Mouse (Mus musculus): ENCODE measurements at regions not wholly inside any gene's neighbourhood (a gene's known extent, or its start where the extent isn't known, plus 50 kb on each side); places are given as distances from the start of the nearest gene placed in this dataset.

DNA sequence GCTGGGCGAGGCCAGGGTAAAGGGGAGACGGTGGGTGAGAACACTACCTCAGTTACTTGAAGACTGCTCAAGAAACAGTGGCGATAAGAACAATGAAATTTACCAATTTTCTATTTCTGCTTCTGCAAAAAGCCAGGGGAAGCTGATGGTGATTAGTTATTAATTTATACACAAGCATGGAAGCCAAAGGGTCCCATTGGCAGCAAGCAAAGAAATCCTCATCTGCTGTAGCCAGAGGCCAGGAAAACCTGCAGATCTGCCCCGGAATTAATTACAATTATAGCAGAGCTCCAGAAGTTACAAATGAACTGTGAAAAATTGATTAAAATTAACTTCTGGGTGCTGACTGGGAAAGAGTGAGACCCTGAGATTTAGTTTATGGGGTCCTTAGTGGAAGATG, 506.2 kb upstream of the Rgma start:
- DNase-seq (ENCODE audit: low spot score in 2 of 2) = no peak

DNA sequence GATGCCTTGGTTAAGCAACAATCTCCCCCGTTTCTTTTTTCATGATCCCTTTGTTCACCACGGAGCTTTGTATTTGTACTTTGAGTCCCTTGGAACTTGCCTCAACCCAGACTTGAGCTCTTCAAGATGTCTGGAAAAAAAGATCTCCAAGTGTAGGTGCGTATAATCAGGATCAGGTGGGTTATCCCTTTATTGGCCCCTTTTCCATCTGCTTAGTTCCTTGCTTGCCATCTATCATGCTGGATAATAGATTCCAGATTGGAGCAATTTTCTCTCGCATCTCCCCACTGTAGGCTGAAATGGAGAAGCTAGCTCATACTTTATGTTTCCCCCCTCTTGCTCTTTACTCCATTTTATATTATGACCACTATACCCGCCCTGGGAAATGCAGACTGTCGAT, 474.5 kb upstream of the Rgma start:
- DNase-seq (ENCODE audit: low spot score in 2 of 2) = no peak

DNA sequence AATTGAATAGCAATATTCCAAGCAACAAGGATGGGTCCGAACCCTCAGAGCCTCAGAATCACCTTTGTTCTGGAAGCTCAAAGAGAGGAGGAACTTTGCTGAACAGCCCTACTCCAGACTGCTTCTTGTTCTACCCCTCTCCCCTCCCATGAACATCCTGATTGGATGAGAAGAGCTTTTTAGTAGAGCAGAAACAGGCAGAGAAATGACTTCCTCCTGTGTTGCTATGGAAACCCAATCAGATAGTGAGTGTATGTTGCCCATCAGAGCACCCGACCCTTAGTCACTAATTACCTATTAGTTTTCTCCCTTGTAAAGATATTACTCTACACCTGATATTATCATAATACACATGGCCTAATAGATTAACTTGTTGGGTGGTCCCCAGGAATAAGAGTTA, 469.4 kb upstream of the Rgma start:
- DNase-seq (ENCODE audit: low spot score in 2 of 2) = no peak

DNA sequence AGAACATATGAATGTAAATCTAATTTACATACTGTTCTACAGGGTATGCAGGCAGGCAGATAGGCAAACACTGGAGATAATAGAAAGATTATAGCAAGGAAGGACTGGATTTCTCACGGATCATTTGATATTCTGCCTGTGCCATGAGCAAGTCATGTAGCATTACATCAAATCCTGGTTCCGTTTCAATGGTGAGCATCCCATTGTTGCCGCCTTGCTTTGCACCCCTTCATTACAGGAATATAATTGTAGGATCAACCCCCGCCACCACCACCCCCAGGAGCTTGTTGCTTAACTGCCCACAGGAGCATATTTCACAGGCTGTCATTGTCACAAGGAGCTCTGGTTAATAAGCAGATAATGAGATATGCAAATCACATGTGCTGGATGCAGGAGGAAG, 468.8 kb upstream of the Rgma start:
- no peak for DNase-seq (ENCODE audit: low spot score in 2 of 2)

DNA sequence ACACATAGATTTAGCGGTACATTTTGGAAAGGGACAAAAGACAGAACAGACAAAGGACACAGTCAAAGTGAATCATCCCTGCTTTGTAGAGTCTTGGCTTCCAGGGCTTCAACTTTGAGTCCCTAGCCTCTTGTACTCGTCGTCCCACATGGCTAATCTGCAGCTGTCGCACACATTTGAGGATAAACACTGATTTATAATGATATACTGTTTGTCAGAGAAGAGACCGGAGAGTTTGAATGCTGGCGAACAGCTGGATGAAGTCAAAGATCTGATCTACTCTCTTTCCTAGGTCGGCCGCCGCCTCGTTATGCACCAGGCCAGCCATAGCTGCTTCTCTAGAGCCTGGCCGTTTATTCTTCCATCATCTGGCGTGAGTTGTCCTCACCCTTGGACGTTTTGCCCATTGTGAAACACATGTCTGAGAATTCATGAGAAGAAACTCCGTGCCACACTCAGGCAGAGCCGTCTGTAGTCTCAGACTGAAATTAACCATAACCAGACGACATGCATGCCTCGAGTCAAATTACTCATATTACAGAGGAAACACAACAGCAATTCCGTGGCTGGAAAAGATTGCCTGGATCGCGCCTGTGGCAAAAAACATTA, 448.4 kb upstream of the Rgma start:
- DNase-seq (ENCODE audit: low spot score in 2 of 2) = no peak

DNA sequence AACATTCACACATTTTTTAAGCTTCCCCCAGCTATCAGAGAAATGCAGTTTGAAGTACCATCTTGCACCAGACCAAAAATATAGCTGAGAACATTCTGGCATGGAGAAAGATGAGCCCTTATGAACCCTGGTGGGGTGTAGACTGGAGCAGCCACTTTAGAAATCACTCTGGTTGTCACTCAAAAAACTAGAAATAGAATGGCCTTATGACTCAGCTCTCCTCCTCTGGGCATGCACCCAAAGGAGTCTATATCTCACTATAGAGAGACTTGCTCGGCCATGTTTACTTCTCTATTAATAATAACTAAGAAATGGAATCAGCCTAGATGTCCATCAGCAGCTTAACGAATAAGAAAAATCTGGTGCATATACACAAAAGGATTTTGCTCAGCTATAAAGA, 436.5 kb upstream of the Rgma start:
- DNase-seq (ENCODE audit: low spot score in 2 of 2) = no peak

DNA sequence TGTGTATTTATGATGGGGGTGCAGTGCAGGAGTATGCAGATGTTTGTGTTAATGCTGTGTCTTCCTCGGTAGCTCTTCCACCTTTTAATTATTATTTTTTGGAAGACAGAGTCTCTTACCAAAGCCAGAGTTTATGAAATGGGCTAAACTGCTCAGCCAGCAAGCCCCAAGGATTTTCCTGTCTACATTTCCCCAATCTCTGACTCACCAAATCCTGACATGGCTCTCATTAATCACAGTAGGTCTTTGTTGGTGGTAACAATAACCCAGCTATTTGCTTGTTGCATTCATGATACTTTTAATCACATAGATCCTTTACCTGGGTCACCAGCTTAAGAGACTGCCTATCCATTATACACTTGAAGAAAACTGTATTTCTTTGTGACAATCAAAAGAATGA, 427.8 kb upstream of the Rgma start:
- no peak for DNase-seq (ENCODE audit: low spot score in 2 of 2)

DNA sequence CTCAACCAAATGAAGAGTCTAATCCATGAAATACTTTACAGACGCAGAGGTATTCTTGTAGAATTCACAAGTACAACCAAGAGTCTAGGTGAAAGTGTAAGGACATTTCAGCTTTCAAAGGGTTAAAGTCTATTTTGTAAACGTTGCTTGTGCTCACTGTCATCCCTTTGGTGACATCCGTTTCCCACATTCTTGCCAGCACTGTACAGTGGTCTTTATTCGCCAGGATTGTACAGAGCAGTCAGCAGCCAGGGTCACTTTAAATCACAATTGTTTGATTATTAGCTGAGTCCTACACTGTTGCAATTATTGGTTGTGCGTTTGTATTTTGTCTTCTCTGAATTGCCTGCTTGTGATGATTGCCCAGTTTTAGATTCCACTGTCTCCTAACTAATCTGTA, 427.3 kb upstream of the Rgma start:
- DNase-seq (ENCODE audit: low spot score in 2 of 2) = no peak

DNA sequence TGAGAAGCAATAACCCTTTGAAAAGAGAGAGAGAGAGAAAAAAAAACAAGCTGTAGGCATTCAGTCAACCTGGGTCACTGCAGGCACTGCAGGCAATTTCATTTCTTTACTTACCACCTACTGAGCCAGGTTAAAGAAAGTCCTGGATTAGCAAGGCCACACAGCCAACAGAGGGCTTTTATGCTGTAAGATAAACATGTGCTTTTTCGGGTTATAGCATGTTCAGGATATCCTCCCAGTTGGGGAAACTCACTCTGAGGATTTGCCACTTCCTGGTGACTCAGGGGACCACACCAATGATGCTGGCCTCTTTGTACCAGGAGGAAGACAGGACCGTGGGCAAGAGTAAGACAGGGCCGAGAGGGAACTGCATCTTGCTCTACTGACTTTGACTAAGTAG, 426.6 kb upstream of the Rgma start:
- DNase-seq (ENCODE audit: low spot score in 2 of 2) = no peak

DNA sequence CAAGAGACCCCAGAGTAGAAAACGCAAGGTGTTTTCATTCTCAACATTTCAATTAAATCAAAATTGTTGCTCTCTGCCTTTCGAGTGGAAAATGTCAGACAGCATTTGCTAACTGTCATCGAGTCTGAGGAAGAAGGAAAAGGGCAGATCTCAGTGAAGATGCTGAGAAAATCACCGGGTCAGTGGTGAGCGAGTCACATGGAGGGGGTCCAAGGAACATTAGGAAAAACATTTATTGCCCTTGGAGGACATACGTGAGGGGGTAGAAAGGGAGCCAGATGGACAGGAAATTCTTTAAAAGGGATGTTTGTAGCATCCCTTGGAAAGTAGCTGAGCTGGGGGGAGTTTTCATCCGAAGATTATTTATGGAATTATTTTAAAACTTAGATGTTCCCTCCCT, 425.4 kb upstream of the Rgma start:
- no peak for DNase-seq (ENCODE audit: low spot score in 2 of 2)

DNA sequence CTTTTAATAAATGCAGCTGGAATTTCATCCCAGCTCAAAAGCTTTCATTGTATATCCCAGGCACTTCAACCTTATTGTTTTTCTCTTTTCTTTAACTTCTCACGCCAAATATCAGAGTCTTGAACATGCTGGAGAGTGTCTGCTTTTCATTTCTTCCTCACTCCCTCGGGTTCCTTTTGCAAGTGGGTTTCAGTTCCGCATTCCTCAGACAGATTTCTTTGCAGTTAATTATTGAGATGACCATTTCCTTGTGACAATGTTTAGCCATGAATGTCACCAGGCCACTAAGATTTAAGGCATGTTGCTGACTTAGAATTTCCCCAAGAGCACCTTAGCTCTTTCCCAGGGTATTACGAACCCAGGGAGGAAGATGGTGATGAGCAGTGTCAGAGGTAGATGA, 417.6 kb upstream of the Rgma start:
- DNase-seq (ENCODE audit: low spot score in 2 of 2) = no peak

DNA sequence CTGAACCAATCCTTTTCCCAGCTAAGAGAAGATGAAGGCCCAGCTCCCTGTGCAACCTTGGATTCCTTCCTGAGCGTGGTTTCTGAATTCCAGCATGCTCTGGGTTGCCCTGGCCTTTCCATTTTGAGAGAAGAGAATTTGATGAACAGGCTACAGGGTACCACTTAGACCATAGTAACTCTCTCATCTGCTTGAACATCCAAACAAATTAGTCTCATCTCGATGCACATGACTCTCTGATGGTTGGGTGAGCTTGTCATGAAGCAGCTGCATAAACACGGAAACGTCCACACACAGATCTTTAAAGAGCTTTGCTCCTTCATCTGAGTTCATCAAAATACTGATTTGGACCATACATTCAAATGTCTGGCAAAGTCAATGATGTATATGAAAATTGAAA, 414.0 kb upstream of the Rgma start:
- DNase-seq (ENCODE audit: low spot score in 2 of 2) = no peak

DNA sequence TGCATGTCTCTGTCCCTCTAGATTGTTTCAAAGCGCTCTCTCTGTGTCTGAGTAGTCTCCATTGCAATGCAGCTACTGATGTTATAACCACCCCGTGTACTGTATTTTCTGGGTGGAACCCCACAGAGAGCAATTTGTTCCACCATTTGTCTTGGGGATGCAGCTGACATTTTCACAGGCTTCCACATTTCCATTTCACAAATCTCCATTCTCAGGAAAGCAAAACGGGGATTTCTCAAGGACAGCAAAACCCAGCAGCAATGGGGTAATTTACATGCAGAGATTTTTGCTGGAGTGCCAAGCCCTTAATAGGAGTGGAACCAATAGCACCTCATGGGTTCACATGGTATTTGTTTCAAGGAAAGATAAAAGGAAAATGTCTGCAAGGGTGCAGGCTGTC, 412.5 kb upstream of the Rgma start:
- DNase-seq (ENCODE audit: low spot score in 2 of 2) = no peak

DNA sequence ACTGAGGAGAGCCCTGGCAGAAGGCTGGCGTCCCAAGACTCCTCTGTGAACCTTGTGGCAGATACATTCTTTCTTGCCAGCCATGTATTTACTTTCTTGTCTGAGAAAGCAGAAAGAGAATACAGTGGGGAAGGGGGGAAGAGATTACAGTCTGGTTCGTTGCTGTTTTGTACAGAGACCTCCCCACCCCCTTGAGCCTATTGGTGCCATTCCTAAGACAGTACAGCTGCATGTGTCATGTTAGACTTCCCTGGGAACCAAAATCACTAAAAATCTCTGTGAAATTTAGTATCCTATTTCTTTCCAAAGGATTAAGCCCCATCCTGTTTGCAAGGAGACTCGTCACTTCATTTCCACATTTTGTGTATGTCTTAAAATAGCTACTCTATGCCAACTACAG, 411.4 kb upstream of the Rgma start:
- DNase-seq (ENCODE audit: low spot score in 2 of 2) = no peak

DNA sequence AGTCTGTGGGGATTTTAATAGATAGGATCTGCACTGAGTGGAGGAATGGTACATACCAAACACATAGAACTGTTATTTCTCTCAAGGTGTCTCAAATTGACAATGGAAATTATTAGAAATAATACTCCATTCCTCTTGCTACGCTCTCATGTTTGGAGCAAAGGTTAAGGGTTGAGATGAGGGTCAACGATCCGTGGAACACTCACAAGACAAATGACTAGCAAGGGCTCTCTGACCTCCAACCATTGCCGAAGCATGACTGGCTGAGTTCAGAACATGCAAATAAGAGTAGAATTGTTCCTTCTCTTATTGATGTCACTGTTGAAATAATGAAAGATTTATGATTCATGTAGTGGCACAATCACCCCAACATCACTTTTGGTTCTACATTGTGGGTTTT, 407.1 kb upstream of the Rgma start:
- no peak for DNase-seq (ENCODE audit: low spot score in 2 of 2)

DNA sequence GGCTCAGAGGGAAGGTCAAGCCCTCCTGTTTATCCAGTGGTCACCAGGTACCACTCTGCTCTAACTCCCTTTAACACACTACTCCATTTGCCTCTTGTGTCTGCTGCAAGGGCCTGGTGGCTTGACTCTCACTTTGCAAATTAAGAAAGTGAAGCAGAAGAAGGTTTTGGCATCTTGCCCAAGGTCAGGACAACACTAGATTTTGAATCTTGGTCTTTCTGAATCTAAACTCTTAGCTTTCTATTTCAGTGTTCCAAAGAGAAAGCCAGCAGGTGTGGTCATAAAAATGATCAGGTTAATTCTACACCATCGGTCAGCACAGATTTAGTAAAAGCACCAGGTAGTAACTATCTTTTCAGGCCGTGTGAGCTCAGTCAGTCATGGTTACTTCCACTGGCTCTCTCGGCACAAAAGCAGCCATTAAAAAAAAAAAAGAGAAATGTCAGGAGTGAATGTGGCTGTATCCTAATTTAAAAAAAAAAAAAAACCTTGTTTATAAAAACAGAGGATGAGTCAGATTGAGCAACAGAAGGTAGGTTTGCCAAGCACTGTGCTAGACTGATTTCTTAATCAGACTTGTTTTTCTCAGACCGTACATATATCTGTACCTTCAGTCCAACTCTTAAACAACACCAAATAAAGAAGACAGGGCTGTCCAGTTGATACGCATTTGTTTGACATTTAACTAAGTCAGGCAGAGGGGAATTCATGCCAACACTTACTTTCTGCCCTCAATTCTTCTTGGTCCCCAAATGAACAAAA, 403.6 kb upstream of the Rgma start:
- no peak for DNase-seq (ENCODE audit: low spot score in 2 of 2)

DNA sequence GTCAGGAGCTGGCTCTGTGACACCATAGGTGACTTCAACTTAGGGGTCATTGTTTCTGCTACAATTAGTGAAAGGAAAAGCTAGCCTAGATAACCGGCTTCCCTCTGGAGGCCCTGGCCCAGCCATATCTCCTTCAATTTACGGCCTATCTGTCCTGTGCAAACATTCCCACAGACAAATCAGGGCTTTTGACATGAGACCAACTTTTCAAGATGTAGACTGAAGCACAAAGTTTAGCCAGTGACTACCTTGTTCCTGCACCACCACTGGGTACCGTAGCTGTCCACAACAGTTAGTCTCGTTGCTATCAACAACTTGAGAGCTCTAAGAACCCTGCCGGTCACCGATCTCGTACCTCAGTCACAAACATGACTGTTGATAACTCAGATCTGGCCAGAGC, 402.9 kb upstream of the Rgma start:
- no peak for DNase-seq (ENCODE audit: low spot score in 2 of 2)

DNA sequence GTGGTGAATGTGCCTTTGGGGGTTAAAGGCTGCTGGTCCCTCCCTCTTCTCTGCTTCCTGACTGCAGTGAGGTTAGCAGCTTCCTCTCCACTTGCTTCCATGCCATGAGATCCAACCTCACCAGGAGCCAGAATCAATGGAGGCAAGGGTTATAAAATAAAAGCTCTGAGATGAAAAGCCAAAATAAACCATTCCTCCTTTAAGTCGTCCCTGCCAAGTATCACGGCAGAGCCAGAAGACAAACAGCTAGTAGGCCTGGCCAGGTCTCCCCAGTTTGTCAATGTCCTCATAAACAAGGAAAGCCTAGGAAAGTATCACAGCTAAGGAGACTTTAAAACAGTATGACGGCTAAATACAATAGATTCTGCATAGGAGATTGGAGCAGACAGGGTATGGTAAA, 401.5 kb upstream of the Rgma start:
- DNase-seq (ENCODE audit: low spot score in 2 of 2) = no peak

DNA sequence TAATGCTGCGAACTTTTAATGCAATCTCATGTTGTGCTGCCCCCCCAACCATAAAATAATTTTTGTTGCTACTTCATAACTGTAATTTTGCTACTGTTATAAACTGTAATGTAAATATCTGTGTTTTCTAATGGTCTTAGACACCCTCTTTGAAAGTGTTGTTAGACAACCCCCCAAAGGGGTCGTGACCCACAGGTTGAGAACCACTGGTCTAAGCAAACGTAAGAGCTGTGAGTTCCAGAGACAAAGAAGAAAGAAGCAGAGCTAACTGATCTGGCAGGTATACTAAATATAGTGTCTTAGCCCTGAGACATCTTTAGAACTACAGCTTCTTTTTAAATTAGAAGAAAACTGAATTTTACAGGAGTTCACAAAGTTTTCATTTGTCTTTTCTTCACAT, 400.9 kb upstream of the Rgma start:
- no peak for DNase-seq (ENCODE audit: low spot score in 2 of 2)

DNA sequence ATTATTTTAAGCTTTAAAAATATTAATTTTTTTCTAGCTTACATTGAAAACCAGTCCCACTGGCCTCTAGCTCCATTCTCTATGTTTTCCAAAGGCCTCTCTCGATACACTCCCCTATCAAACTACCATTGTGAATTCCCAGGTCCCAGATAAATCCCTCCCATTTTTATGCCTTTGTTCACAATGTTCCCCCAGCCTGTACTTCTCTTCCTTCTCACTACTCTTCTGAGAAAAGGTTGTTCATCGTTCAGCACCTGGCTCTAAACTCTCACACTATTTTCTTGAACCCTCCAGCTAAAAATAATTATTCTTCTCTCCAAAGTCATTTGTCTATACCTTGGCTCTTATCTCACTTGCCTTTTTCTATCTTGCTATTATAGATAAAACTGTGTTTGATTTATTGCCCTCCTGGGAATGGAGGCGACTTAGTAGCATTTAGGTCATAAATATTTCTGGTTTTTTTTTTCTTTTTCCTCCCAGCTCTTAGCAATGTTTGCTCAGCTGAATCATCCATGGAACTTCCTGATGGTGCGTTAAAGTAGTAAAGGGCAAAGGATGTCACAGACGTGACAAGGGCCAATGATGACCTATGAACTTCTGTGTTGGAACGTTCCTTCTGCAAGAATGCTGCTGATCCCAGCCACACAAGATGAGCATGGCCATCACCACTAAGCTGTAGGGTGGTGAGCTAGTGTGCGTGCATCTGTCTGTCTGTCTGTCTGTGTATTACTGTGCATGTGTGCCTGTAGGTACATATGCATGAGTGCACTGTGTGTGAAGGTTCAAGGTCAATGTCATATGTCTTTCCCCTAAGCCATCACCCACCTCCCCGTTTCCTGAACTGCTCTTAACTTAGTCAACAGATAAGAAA, 384.5 kb upstream of the Rgma start:
- DNase-seq (ENCODE audit: low spot score in 2 of 2) = no peak

DNA sequence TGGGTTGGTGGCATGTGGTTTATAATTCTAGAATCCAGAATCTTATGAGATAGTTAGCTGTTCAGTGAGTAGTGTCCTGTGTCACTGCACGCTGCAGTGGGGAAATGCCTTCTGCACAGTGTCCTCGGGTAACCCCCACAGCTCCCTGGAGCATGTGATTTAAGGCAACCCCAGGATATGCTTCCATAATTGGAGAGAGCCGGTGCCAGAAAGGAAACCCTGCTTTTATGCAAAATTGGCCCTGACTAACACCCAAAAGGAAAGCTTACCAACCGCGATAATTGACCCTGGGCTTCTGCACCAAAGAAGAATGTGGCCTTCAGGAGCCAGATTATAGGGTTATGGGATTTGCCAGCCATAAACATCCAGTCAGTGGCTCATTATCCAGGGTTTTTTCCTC, 376.9 kb upstream of the Rgma start:
- DNase-seq (ENCODE audit: low spot score in 2 of 2) = no peak

DNA sequence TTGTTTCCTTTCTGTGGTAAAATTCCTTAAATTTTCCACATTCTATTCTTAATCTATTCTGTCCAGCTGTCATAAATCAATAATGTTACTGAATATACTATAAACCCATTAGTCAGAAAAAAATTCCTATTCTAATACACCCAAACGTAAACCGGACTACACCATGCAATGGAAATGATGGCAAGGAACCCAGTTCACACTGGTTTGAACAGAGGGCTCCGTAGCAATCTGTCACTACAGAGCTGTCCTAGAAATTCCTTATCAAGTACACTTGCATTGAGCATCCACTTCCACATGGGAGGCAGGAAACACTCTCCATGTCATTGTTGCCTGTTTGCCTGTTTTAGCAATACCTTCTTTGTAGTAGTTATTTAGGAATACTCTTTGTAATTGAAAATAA, 356.2 kb upstream of the Rgma start:
- DNase-seq (ENCODE audit: low spot score in 2 of 2) = no peak

DNA sequence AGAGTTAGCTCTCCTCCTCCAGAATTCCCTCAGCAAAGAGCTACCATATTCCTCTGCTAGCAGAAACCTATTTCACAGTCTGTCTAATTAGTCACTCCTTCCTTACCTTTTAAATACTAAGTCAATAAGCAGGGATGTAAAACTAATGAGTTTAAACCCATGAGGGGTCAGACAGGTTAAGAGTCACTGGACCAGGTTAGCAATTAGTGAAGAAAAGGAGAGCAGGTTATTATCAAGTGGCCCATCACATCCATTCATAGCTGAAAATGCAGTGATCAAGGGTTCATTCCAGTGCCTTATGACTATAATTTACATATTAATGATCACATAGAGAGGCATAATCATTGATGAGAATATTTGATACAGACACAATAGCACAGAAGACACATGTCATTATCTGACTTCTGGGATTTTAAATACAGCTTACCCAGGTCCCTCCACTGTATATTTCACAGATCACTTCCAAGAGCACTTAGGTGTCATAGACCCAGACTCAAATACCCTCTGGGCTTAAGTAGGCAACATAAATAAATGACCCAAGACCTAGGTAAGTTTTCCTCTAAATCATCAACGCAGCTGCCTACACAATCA, 355.4 kb upstream of the Rgma start:
- no peak for DNase-seq (ENCODE audit: low spot score in 2 of 2)
